Mouse (Mus musculus) kidney, adult 11 months (tissue): ENCODE data around the gene Vps72.
"Not testable (repeated sequence)": the region's sequence is repeated elsewhere in the genome, so short reads cannot be mapped to it uniquely, and the experiment has no call there.

Source experiments
- DNase-seq: peaks from one replicate; pipeline ENCODE4 v3.0.0; 2022

Gene Vps72

GRCm38 (mm10) chr3:95134133-95134532, 23.3 kb downstream of the Vps72 start:
- DNase-seq, result not testable (repeated sequence)

GRCm38 (mm10) chr3:95135023-95135422, 24.2 kb downstream of the Vps72 start:
- peak; percentile 77 for DNase-seq

- DNase-seq, result no peak
These were observed 24.7 kb downstream of the Vps72 start for GRCm38 (mm10) chr3:95135433-95136052.

- no peak for DNase-seq
These were observed 25.5 kb downstream of the Vps72 start for GRCm38 (mm10) chr3:95136336-95136735.

GRCm38 (mm10) chr3:95139586-95140288, 28.9 kb downstream of the Vps72 start:
- DNase-seq, result peak; percentile 91

GRCm38 (mm10) chr3:95140289-95140595, 29.4 kb downstream of the Vps72 start:
- no peak for DNase-seq

- DNase-seq, result no peak
These were observed 30.0 kb downstream of the Vps72 start for GRCm38 (mm10) chr3:95140795-95141194.

GRCm38 (mm10) chr3:95141474-95141873, 30.7 kb downstream of the Vps72 start:
- DNase-seq, result no peak

- no peak for DNase-seq
These were observed 31.3 kb downstream of the Vps72 start, which contains the start of gene Tnfaip8l2 for GRCm38 (mm10) chr3:95141952-95142616. Gene Tnfaip8l2 (minus strand): TSS chr3:95142360.

GRCm38 (mm10) chr3:95142617-95143011, 31.8 kb downstream of the Vps72 start:
- DNase-seq, result peak; percentile 87

GRCm38 (mm10) chr3:95147924-95148323, 37.1 kb downstream of the Vps72 start:
- no peak for DNase-seq

- no peak for DNase-seq
These were observed 43.1 kb downstream of the Vps72 start for GRCm38 (mm10) chr3:95153874-95154273.

- DNase-seq, result no peak
These were observed 48.7 kb downstream of the Vps72 start for GRCm38 (mm10) chr3:95159511-95159986.

GRCm38 (mm10) chr3:95159987-95160963, 49.5 kb downstream of the Vps72 start, which contains the start of gene Sema6c:
Gene Sema6c (plus strand): TSS chr3:95160457.
- peak; percentile 88 for DNase-seq

- DNase-seq, result no peak
These were observed 50.3 kb downstream of the Vps72 start for GRCm38 (mm10) chr3:95161041-95161551.

- DNase-seq, result no peak
These were observed 51.0 kb downstream of the Vps72 start for GRCm38 (mm10) chr3:95161618-95162344.

- no peak for DNase-seq
These were observed 51.5 kb downstream of the Vps72 start for GRCm38 (mm10) chr3:95162345-95162628.

- no peak for DNase-seq
These were observed 52.8 kb downstream of the Vps72 start for GRCm38 (mm10) chr3:95163419-95164255.

GRCm38 (mm10) chr3:95164256-95164550, 53.4 kb downstream of the Vps72 start:
- DNase-seq, result no peak

GRCm38 (mm10) chr3:95164840-95165239, 54.0 kb downstream of the Vps72 start:
- DNase-seq, result no peak

GRCm38 (mm10) chr3:95169996-95170395, 59.2 kb downstream of the Vps72 start:
- DNase-seq, result no peak
